Mouse (Mus musculus) forebrain, embryonic 13.5 days (tissue): ENCODE results near the gene Tmem200b. TPM values are rescaled to one million over a fixed set of nuclear protein-coding genes. Genes with fewer than 3 reads are reported as not detected.

ENCODE experiments used
- ATAC-seq: fragments of 200-750 bp; cut with Nextera tagmentation; 2 replicates; pipeline ENCODE4 v1.8.0; 2017
- H3K27ac ChIP-seq: fragments of 300-500 bp; sonication (generic); 2 replicates; pipeline ENCODE4 v1.5.1; 2015; ENCODE audit warnings: inconsistent platforms, mild to moderate bottlenecking, moderate library complexity
- H3K27me3 ChIP-seq: fragments of 300-500 bp; sonication (generic); 2 replicates; pipeline ENCODE4 v1.6.1; 2015; ENCODE audit warnings: mild to moderate bottlenecking, inconsistent platforms
- H3K36me3 ChIP-seq: fragments of 300-500 bp; sonication (generic); 2 replicates; pipeline ENCODE4 v1.6.1; 2015; ENCODE audit warnings: mild to moderate bottlenecking, inconsistent platforms; ENCODE audit not compliant: poor library complexity, severe bottlenecking
- H3K4me1 ChIP-seq: fragments of 300-500 bp; sonication (generic); 2 replicates; pipeline ENCODE4 v1.6.1; 2015; ENCODE audit warnings: inconsistent platforms
- H3K4me2 ChIP-seq: fragments of 300-500 bp; sonication (generic); 2 replicates; pipeline ENCODE4 v1.6.1; 2015; ENCODE audit warnings: inconsistent platforms, mild to moderate bottlenecking, moderate library complexity
- H3K4me3 ChIP-seq: fragments of 300-500 bp; sonication (generic); 2 replicates; pipeline ENCODE4 v1.5.1; 2015; ENCODE audit warnings: mild to moderate bottlenecking, inconsistent platforms
- H3K9ac ChIP-seq: fragments of 300-500 bp; sonication (generic); 2 replicates; pipeline ENCODE4 v1.6.1; 2015; ENCODE audit warnings: mild to moderate bottlenecking, inconsistent platforms
- H3K9me3 ChIP-seq: fragments of 300-500 bp; sonication (generic); replicated peaks from 2 replicates; pipeline ENCODE4 v1.6.1; 2016; ENCODE audit warnings: inconsistent platforms
- WGBS: fragments of 180-500 bp; shearing (Covaris S2); methylation state at CpG from one replicate; pipeline ENCODE4 v1.1.7; 2015; 5-methylcytosine and 5-hydroxymethylcytosine counted together
- polyA plus RNA-seq: library from polyadenylated mRNA; unstranded; fragments of >200 nt; fragmentation: Nextera tagmentation; extraction: Ambion mirVana; gene quantifications from 2 replicates; pipeline ENCODE4 v1.2.1, GENCODE M21; 2015

Tmem200b gene
- polyA plus RNA-seq, 1 experiment from 2014 or later: not detected

DNA sequence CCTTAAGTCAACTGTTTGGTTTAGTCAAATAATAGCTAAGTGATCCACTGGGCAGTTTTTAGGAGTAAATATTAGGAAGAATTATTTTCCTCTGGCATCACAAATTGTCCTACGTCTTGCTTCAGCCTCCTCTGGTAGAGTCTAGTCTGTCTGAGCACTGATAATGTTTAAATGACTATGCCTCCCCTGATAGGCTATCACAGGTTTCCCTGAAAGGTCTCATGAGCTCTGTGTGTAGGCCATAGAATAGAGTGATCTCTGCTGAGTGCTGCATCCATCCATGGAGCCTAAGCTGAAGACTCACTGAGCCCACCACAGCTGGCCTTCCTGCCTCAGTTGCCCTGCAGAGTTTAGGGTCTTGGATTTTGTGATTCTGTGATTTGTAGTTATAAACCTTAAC lies 33.0 kb upstream of the Tmem200b start:
- Histone ChIP-seq H3K36me3 (peaks cover 53% of the 10 kb centered on the region), H3K4me2 (no peak overlapping the region)
- ATAC-seq: no peak

DNA sequence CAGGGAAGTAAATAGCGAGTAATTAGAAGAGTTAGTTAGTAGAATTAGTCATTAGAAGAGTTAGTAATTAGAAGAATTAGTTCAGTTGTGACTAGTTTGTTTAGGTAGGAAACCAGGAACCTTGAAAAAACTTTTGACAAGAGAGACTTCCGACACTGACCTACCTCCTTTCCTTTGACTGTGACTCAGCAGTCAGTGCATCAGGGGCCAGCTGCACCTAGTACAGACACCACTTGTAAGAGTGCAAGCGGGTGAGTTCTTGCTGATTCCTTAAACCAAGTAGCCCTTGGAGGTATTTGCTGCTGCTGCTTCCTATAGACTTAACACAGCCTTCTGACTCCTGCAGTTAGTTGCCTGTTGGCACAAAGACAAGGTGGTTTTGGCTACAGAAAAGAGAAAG lies 30.9 kb upstream of the Tmem200b start:
- WGBS: 89% methylated on average over 3 of the region's 3 CpGs
- Histone ChIP-seq H3K9me3 (no peaks in the 10 kb centered on the region), H3K36me3 (peaks cover 57% of the 10 kb centered on the region), H3K4me1 (peaks cover 5% of the 10 kb centered on the region; the same call in 1 of the 2 replicates), H3K4me2 (no peak overlapping the region), H3K27ac (no peak overlapping the region), H3K9ac (no peak overlapping the region), H3K27me3 (no peaks in the 10 kb centered on the region), H3K4me3 (no peak overlapping the region)
- ATAC-seq: no peak

More for the DNA sequence above, 33.0 kb upstream of the Tmem200b start:
- WGBS: 77% methylated on average over 1 of the region's 1 CpGs
- Histone ChIP-seq H3K9ac (no peak overlapping the region), H3K9me3 (no peaks in the 10 kb centered on the region), H3K27me3 (no peaks in the 10 kb centered on the region), H3K27ac (no peak overlapping the region), H3K4me3 (no peak overlapping the region), H3K4me1 (peaks cover 26% of the 10 kb centered on the region)

GRCm38 (mm10) chr4:131897109-131897508 lies 24.5 kb upstream of the Tmem200b start:
- Histone ChIP-seq H3K36me3 (peaks cover 83% of the 10 kb centered on the region), H3K4me3 (no peak overlapping the region), H3K27ac (no peak overlapping the region), H3K9me3 (0 out of 2 replicates have a peak, but pooled peaks cover 3% of the 10 kb centered on the region), H3K4me1 (no peaks in the 10 kb centered on the region), H3K4me2 (no peak overlapping the region), H3K9ac (no peak overlapping the region), H3K27me3 (no peaks in the 10 kb centered on the region)
- ATAC-seq: no peak
- 96% methylated on average over 5 of the region's 5 CpGs for WGBS

DNA sequence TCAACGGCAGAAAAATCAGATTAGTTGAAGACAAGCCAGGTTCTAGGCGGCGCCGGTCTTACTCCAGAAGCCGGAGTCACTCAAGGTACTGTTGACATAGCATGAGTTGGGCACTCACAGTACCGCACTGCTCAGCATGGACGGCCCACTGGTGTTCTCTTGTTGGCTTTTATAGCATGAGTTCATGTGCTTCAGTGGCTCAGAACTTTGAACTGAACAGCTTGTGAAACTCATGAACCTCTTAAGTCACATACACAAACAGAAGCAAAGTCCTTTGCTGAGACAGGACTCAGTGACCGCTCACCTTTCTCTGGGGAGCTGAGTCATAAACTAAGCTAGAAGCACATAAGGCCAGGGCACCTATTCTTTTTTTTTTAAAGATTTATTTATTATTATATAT lies 23.8 kb upstream of the Tmem200b start:
- no peaks in the 10 kb centered on the region for H3K27me3 ChIP-seq
- H3K4me3 ChIP-seq: no peak overlapping the region
- no peak overlapping the region for H3K9ac ChIP-seq
- H3K4me1 ChIP-seq: no peaks in the 10 kb centered on the region
- H3K36me3 ChIP-seq: peaks cover 83% of the 10 kb centered on the region
- ATAC-seq: no peak
- 0 out of 2 replicates have a peak, but pooled peaks cover 3% of the 10 kb centered on the region for H3K9me3 ChIP-seq
- H3K4me2 ChIP-seq: no peak overlapping the region
- WGBS: 97% methylated on average over 8 of the region's 8 CpGs
- H3K27ac ChIP-seq: no peak overlapping the region

- ATAC-seq: no peak
- H3K27me3 ChIP-seq: no peaks in the 10 kb centered on the region
- no peak overlapping the region for H3K4me3 ChIP-seq
- H3K4me1 ChIP-seq: no peaks in the 10 kb centered on the region
- H3K4me2 ChIP-seq: no peak overlapping the region
- 94% methylated on average over 12 of the region's 12 CpGs for WGBS
- no peak overlapping the region for H3K27ac ChIP-seq
- H3K9me3 ChIP-seq: 0 out of 2 replicates have a peak, but pooled peaks cover 3% of the 10 kb centered on the region
- no peak overlapping the region for H3K9ac ChIP-seq
- H3K36me3 ChIP-seq: peaks cover 75% of the 10 kb centered on the region
Measured at GRCm38 (mm10) chr4:131898503-131899179, 22.9 kb upstream of the Tmem200b start.

- Histone ChIP-seq H3K27ac (no peak overlapping the region), H3K36me3 (peaks cover 73% of the 10 kb centered on the region), H3K27me3 (no peaks in the 10 kb centered on the region), H3K9me3 (0 out of 2 replicates have a peak, but pooled peaks cover 3% of the 10 kb centered on the region), H3K9ac (no peak overlapping the region), H3K4me3 (no peak overlapping the region), H3K4me1 (no peaks in the 10 kb centered on the region), H3K4me2 (no peak overlapping the region)
- WGBS: 83% methylated on average over 6 of the region's 6 CpGs
- ATAC-seq: no peak
Measured at GRCm38 (mm10) chr4:131899180-131899554, 22.4 kb upstream of the Tmem200b start.

- Histone ChIP-seq H3K4me1 (no peaks in the 10 kb centered on the region), H3K27ac (no peak overlapping the region), H3K4me2 (no peak overlapping the region), H3K36me3 (peaks cover 79% of the 10 kb centered on the region), H3K9me3 (0 out of 2 replicates have a peak, but pooled peaks cover 3% of the 10 kb centered on the region), H3K4me3 (no peak overlapping the region), H3K27me3 (no peaks in the 10 kb centered on the region), H3K9ac (no peak overlapping the region)
- no peak for ATAC-seq
- WGBS: 91% methylated on average over 15 of the region's 15 CpGs
Measured at GRCm38 (mm10) chr4:131901090-131901489, 20.5 kb upstream of the Tmem200b start.

DNA sequence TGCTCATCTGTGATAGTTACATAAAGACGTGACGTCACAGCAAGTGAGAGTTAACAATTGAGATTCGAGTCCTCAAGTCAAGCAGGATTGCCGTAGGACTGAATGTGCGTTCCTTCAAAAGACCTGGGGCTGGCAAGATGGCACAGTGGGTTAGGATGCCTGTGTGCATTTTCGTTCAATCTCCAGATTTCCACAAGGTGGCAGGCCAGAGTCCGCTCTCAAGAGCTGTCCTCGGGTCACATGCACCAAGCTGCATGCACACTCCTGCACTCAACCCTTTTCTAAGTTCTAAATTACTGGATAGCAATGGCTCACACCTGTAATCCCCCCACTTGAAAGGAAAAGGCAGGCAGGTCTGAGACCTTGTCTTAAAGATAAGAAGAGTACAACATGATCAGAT lies 17.1 kb upstream of the Tmem200b start:
- H3K27ac ChIP-seq: no peak overlapping the region
- peak; percentile 70 for ATAC-seq
- no peaks in the 10 kb centered on the region for H3K27me3 ChIP-seq
- H3K36me3 ChIP-seq: peaks cover 58% of the 10 kb centered on the region
- H3K4me1 ChIP-seq: no peaks in the 10 kb centered on the region
- H3K9me3 ChIP-seq: no peaks in the 10 kb centered on the region
- 46% methylated on average over 8 of the region's 8 CpGs for WGBS
- H3K9ac ChIP-seq: no peak overlapping the region
- H3K4me3 ChIP-seq: no peak overlapping the region
- H3K4me2 ChIP-seq: no peak overlapping the region

DNA sequence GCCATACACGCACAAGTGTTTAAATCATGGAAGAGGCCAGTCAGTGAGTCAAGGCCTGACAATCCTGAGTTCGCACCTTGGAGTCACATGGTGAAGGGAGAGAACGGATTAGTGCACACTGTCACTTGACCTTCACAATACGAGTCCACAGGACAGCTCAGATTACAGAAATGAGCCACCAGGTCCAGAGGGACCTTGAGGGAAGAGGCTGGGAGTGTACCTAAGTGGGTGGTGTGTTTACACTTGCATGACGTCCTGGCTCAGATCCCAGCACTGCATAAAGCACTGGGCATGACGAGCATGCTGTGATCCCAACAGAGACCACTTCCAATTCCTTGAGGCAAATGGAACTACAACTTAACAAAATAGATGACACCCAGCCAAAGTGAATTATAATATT lies 15.1 kb upstream of the Tmem200b start:
- WGBS: 69% methylated on average over 6 of the region's 6 CpGs
- no peak overlapping the region for H3K27ac ChIP-seq
- peaks cover 39% of the 10 kb centered on the region for H3K36me3 ChIP-seq
- no peak overlapping the region for H3K9ac ChIP-seq
- ATAC-seq: no peak
- H3K4me2 ChIP-seq: no peak overlapping the region
- H3K4me3 ChIP-seq: no peak overlapping the region
- H3K9me3 ChIP-seq: no peaks in the 10 kb centered on the region
- H3K4me1 ChIP-seq: peaks cover 6% of the 10 kb centered on the region
- 0 out of 2 replicates have a peak, but pooled peaks cover under 1% of the 10 kb centered on the region for H3K27me3 ChIP-seq

DNA sequence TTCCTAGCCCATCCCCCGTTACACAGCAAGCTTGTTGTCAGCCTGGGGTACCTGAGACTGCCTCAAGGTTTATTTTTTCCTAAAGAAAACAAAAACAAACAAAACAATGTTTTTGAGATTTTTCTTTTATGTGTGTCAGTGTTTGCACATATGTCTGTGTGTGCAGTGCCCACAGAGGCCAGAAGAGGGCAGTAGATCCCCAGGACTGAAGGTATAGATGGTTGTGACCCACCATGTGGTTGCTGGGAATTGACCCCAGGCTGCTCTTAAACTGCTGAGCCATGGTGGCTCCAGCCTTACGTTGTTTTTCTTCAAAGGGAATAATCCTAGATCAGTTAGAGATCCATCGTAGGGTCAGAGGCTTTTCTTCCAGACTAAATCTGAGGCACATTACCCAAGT lies 13.7 kb upstream of the Tmem200b start:
- 96% methylated on average over 3 of the region's 3 CpGs for WGBS
- Histone ChIP-seq H3K36me3 (peaks cover 25% of the 10 kb centered on the region), H3K27ac (no peak overlapping the region), H3K4me2 (no peak overlapping the region), H3K4me3 (no peak overlapping the region), H3K9ac (no peak overlapping the region), H3K4me1 (peaks cover 6% of the 10 kb centered on the region), H3K27me3 (peaks cover 15% of the 10 kb centered on the region), H3K9me3 (no peaks in the 10 kb centered on the region)
- ATAC-seq: no peak

DNA sequence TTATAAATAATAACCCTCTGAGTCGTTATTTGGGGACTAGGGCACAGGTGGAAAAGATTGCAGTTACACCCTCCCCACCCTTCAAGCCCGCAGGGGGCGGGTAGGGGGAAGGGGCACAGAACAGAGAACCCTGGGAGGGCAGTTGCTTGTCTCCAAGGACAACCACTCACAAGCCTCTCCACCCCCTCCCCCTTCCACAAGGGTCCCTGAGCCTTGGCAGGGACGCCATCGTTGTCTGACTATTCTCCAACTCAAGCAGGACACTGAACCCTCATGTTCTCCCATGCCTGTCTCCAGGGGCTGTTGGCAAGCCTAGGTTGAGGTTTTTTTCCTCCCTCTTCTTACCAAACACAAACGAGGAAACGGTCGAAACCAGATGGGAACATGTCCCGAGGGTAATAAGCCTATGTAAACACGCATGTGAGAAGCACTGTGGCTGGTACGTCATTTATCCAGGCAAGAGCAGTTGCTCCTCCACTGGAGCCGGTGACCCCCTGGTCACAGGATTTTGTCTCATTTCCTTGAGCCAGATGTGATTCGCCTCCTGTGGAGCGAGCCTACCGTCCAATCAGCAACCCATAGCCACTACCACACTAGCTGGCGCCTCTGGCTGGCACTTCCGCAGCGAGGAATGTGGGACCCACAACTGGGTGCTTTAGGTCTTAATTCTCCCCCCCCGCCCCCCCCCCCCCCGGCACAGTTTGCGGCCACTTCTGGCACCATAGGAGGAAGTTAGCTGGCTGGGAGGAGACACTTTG lies 11.2 kb upstream of the Tmem200b start:
- peaks cover 9% of the 10 kb centered on the region; the same call in 1 of the 2 replicates for H3K36me3 ChIP-seq
- peaks cover 13% of the 10 kb centered on the region for H3K4me1 ChIP-seq
- H3K4me3 ChIP-seq: no peak overlapping the region
- no peak overlapping the region for H3K9ac ChIP-seq
- no peak overlapping the region; the same call in 1 of the 2 replicates for H3K4me2 ChIP-seq
- WGBS: 25% methylated on average over 18 of the region's 21 CpGs
- H3K27ac ChIP-seq: no peak overlapping the region
- no peaks in the 10 kb centered on the region for H3K9me3 ChIP-seq
- H3K27me3 ChIP-seq: peaks cover 39% of the 10 kb centered on the region
- ATAC-seq: no peak

- WGBS: 62% methylated on average over 3 of the region's 5 CpGs
- H3K27ac ChIP-seq: no peak overlapping the region
- H3K4me1 ChIP-seq: peaks cover 23% of the 10 kb centered on the region
- H3K27me3 ChIP-seq: peaks cover 50% of the 10 kb centered on the region
- no peak overlapping the region for H3K4me2 ChIP-seq
- no peaks in the 10 kb centered on the region for H3K9me3 ChIP-seq
- no peaks in the 10 kb centered on the region for H3K36me3 ChIP-seq
- ATAC-seq: no peak
- H3K4me3 ChIP-seq: no peak overlapping the region
- H3K9ac ChIP-seq: no peak overlapping the region
Measured at GRCm38 (mm10) chr4:131911521-131911920, 10.1 kb upstream of the Tmem200b start.
